Mouse (Mus musculus): ENCODE measurements around the gene Tmem243. TPM values are rescaled to one million over a fixed set of nuclear protein-coding genes. Genes with fewer than 3 reads are reported as not detected.
"Not testable (repeated sequence)": the region's sequence is repeated elsewhere in the genome, so short reads cannot be mapped to it uniquely, and the experiment has no call there.

The Tmem243 gene
- polyA plus RNA-seq, 1 experiment: 12.9 TPM

- WGBS: 78% methylated on average over 8 of the region's 8 CpGs
- Histone ChIP-seq H3K4me1 (ENCODE audit: control insufficient read depth, insufficient read depth, low read length) (peaks cover 2% of the 10 kb centered on the region; the same call in 1 of the 2 replicates), H3K4me3 (replicated peaks; ENCODE audit: control insufficient read depth, low read depth, low read length) (no peak overlapping the region), H3K27ac (ENCODE audit: control insufficient read depth, insufficient read depth, low read depth, low read length, poor library complexity) (no peak overlapping the region)
- TF ChIP-seq CTCF (IDR thresholded peaks at IDR 0.05; ENCODE audit: control insufficient read depth, insufficient read depth, low read length): no peak
- no peak for TF ChIP-seq POLR2A (IDR thresholded peaks at IDR 0.05; ENCODE audit: borderline replicate concordance, control insufficient read depth, low read depth, low read length)
These were observed 65.9 kb downstream of the Tmem243 start for GRCm38 (mm10) chr5:9166366-9166765.

DNA sequence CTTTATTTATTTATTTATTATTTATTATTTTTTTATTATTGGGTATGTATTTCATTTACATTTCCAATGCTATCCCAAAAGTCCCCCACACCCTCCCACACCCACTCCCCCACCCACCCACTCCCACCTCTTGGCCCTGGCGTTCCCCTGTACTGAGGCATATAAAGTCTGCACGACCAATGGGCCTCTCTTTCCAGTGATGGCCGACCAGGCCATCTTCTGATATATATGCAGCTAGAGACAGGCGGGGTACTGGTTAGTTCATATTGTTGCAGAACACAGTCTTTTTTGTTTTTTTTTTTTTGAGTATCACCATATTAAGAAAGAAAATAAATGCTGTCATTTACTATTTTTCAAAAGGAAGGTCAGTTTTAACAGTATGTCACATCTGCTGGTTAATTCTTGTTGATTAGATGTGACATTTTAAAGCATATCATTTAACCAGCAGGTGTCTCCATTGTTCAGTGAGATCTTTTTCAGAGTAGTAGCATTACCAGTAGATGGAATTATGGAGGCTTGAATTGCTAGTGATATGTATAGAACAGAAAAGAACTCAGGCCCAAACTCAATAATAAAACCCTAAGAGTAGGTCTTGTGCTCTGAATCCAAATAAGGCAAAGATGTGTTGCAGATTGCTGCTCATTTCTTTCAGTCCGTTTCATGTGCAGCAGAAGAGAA is 69.0 kb downstream of the Tmem243 start:
- WGBS: 63% methylated on average over 5 of the region's 5 CpGs

DNA sequence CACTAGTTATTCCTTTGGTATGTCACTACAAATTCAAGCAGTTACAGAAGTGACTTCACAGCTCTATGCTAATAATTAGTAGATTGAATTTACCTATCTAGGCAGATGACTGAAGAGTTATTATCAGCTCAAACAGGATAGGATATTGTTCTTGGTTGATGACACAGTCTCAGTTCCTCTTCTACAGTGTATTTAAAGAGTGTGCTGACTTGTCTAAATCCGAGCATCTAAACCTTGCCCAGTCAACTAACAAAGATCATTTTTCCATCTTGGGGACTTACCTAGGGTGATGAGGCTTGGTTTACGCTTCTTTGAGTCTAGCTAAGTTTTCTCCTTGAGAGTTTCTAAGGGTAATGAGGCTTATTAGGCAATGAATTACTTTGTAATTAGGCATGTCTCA is 72.8 kb downstream of the Tmem243 start:
- WGBS: 52% methylated on average over 2 of the region's 2 CpGs
- TF ChIP-seq CTCF (IDR thresholded peaks at IDR 0.05; ENCODE audit: control insufficient read depth, insufficient read depth, low read length) (no peak), POLR2A (IDR thresholded peaks at IDR 0.05; ENCODE audit: borderline replicate concordance, control insufficient read depth, low read depth, low read length) (no peak)
- Histone ChIP-seq H3K27ac (ENCODE audit: control insufficient read depth, insufficient read depth, low read depth, low read length, poor library complexity) (no peak overlapping the region), H3K4me3 (replicated peaks; ENCODE audit: control insufficient read depth, low read depth, low read length) (no peak overlapping the region), H3K4me1 (ENCODE audit: control insufficient read depth, insufficient read depth, low read length) (no peaks in the 10 kb centered on the region)

More for the DNA sequence above, 69.0 kb downstream of the Tmem243 start:
- H3K27ac ChIP-seq (ENCODE audit: control insufficient read depth, insufficient read depth, low read depth, low read length, poor library complexity); H3K4me3 ChIP-seq (replicated peaks; ENCODE audit: control insufficient read depth, low read depth, low read length); H3K4me1 ChIP-seq (ENCODE audit: control insufficient read depth, insufficient read depth, low read length): not testable (repeated sequence)

- 11% methylated on average over 1 of the region's 1 CpGs for WGBS
- H3K27ac ChIP-seq (ENCODE audit: control insufficient read depth, insufficient read depth, low read depth, low read length, poor library complexity): no peak overlapping the region
- no peak overlapping the region for H3K4me3 ChIP-seq (replicated peaks; ENCODE audit: control insufficient read depth, low read depth, low read length)
- H3K4me1 ChIP-seq (ENCODE audit: control insufficient read depth, insufficient read depth, low read length): no peaks in the 10 kb centered on the region
- TF ChIP-seq CTCF (IDR thresholded peaks at IDR 0.05; ENCODE audit: control insufficient read depth, insufficient read depth, low read length) (no peak), POLR2A (IDR thresholded peaks at IDR 0.05; ENCODE audit: borderline replicate concordance, control insufficient read depth, low read depth, low read length) (no peak)
These were observed 86.0 kb downstream of the Tmem243 start for GRCm38 (mm10) chr5:9186467-9186866.

Other genes with a start within 250 kb of the Tmem243 start
- gene Abcb4, start 207.0 kb upstream of the Tmem243 start, polyA plus RNA-seq (2011; ENCODE audit: insufficient read depth, insufficient read length, low replicate concordance, missing spikeins): 57.4 and 61.3 TPM in 2 replicates
- gene Crot, start 103.3 kb upstream of the Tmem243 start, polyA plus RNA-seq (2011; ENCODE audit: insufficient read depth, insufficient read length, low replicate concordance, missing spikeins): 7.2 and 10.7 TPM in 2 replicates
- gene Dmtf1, start 61.1 kb downstream of the Tmem243 start, polyA plus RNA-seq (2011; ENCODE audit: insufficient read depth, insufficient read length, low replicate concordance, missing spikeins): 9.7 and 11.9 TPM in 2 replicates
- gene 9330182L06Rik, start 165.4 kb downstream of the Tmem243 start, polyA plus RNA-seq (2011; ENCODE audit: insufficient read depth, insufficient read length, low replicate concordance, missing spikeins): 0.29 TPM in 1 of 2 replicates, not detected in the other

Measured in bone marrow, adult 2 months (tissue).